Mouse (Mus musculus) intestine, embryonic 15.5 days (tissue): Measurements from ENCODE around the gene Fkbp6. TPM values are rescaled to one million over a fixed set of nuclear protein-coding genes. Genes with fewer than 3 reads are reported as not detected.
A peak's percentile ranks its signal among the peaks of the same experiment; 100 is the strongest.

Experiments
- ATAC-seq: fragments of 200-750 bp; cut with Nextera tagmentation; 2 replicates; pipeline ENCODE4 v1.8.0; 2017; ENCODE audit warnings: moderate TSS enrichment, moderate library complexity
- H3K27ac ChIP-seq: fragments of 300-500 bp; sonication (generic); 2 replicates; pipeline ENCODE4 v1.5.1; 2015; ENCODE audit warnings: mild to moderate bottlenecking, inconsistent platforms
- H3K27me3 ChIP-seq: fragments of 300-500 bp; sonication (generic); replicated peaks from 2 replicates; pipeline ENCODE4 v1.6.1; 2015; ENCODE audit warnings: inconsistent platforms
- H3K36me3 ChIP-seq: fragments of 300-500 bp; sonication (generic); 2 replicates; pipeline ENCODE4 v1.6.1; 2015; ENCODE audit warnings: inconsistent platforms
- H3K4me1 ChIP-seq: fragments of 300-500 bp; sonication (generic); replicated peaks from 2 replicates; pipeline ENCODE4 v1.6.1; 2015; ENCODE audit warnings: inconsistent platforms
- H3K4me2 ChIP-seq: fragments of 300-500 bp; sonication (generic); replicated peaks from 2 replicates; pipeline ENCODE4 v1.6.1; 2015; ENCODE audit warnings: mild to moderate bottlenecking, inconsistent platforms
- H3K4me3 ChIP-seq: fragments of 300-500 bp; sonication (generic); replicated peaks from 2 replicates; pipeline ENCODE4 v1.5.1; 2015; ENCODE audit warnings: inconsistent platforms
- H3K9ac ChIP-seq: fragments of 300-500 bp; sonication (generic); 2 replicates; pipeline ENCODE4 v1.6.1; 2015; ENCODE audit warnings: inconsistent platforms
- H3K9me3 ChIP-seq: fragments of 300-500 bp; sonication (generic); 2 replicates; pipeline ENCODE4 v1.6.1; 2016; ENCODE audit warnings: inconsistent platforms
- WGBS: fragments of 180-500 bp; shearing (Covaris S2); methylation state at CpG from one replicate; pipeline ENCODE4 v1.1.7; 2015; 5-methylcytosine and 5-hydroxymethylcytosine counted together
- polyA plus RNA-seq: library from polyadenylated mRNA; unstranded; fragments of >200 nt; fragmentation: Nextera tagmentation; extraction: Ambion mirVana; gene quantifications from 2 replicates; pipeline ENCODE4 v1.2.1, GENCODE M21; 2015

The Fkbp6 gene
- 0.40 and 0.56 TPM in 2 replicates for polyA plus RNA-seq

DNA sequence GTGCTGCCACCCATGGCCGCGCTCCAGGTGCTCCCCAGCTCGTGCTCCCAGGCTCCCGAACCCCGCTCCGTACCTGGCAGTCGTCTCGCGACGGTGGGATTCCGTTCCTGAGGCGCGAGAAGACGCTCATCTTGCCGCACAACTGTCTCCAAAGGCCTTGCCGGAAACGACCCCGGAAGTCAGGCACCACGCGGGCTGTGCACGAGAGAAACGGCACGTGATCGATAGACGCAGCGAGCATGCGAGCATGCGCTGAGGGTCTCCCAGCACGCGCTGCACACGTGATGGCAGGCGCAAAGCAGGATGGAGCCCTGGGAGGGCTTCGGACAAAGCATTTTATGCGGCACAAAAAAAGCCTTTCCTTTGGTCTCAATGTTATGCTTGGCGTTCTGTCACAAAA lies at the start of gene Fkbp6:
Gene Fkbp6 (minus strand): TSS at position 183 of the 400 bp plus-strand sequence.
- no peaks in the 10 kb centered on the region for H3K9me3 ChIP-seq
- H3K27me3 ChIP-seq = peaks cover 11% of the 10 kb centered on the region
- no peak within 1 kb of the TSS for H3K9ac ChIP-seq
- H3K27ac ChIP-seq = no peak within 1 kb of the TSS
- no peak for ATAC-seq
- no peak within 1 kb of the TSS for H3K4me3 ChIP-seq
- no peaks in the 10 kb centered on the region for H3K4me1 ChIP-seq
- no peaks in the 10 kb centered on the region for H3K36me3 ChIP-seq
- H3K4me2 ChIP-seq = no peak within 1 kb of the TSS
- 89% methylated on average over 35 of the region's 35 CpGs for WGBS

DNA sequence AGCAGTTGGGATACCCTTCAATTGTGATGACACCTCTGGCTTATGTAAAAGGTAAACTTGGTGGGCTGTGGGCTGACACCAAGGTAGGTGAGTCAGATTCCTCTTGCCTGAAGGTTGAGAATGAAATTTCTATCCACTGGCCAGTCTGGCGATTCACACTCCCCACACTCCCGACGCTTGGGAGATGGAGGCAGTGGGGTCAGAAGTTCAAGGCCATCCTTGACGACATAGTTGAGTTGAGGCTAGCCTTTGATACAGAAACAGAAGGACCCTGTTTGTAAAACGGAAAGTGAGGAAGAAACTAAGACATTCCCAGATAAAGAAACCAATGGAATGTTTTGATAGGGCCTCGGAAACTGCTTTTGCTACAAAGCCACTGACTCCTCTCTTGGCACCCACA lies 49.5 kb upstream of the Fkbp6 start:
- Histone ChIP-seq H3K9ac (no peak overlapping the region), H3K4me3 (no peak overlapping the region), H3K9me3 (no peaks in the 10 kb centered on the region), H3K27me3 (no peaks in the 10 kb centered on the region), H3K4me2 (no peak overlapping the region), H3K27ac (no peak overlapping the region), H3K36me3 (no peaks in the 10 kb centered on the region), H3K4me1 (peaks cover 2% of the 10 kb centered on the region; the same call in 1 of the 2 replicates)
- ATAC-seq = no peak
- whole genome bisulfite sequencing = 58% methylated on average over 6 of the region's 6 CpGs

- Histone ChIP-seq H3K36me3 (peaks cover 14% of the 10 kb centered on the region), H3K27ac (no peak overlapping the region), H3K4me3 (no peak overlapping the region), H3K4me2 (no peak overlapping the region), H3K9ac (no peak overlapping the region), H3K4me1 (peaks cover 4% of the 10 kb centered on the region; the same call in 1 of the 2 replicates), H3K27me3 (no peaks in the 10 kb centered on the region), H3K9me3 (no peaks in the 10 kb centered on the region)
- no peak for ATAC-seq
- 50% methylated on average over 5 of the region's 5 CpGs for WGBS
Measured at GRCm38 (mm10) chr5:135395826-135396225, 46.0 kb upstream of the Fkbp6 start.

DNA sequence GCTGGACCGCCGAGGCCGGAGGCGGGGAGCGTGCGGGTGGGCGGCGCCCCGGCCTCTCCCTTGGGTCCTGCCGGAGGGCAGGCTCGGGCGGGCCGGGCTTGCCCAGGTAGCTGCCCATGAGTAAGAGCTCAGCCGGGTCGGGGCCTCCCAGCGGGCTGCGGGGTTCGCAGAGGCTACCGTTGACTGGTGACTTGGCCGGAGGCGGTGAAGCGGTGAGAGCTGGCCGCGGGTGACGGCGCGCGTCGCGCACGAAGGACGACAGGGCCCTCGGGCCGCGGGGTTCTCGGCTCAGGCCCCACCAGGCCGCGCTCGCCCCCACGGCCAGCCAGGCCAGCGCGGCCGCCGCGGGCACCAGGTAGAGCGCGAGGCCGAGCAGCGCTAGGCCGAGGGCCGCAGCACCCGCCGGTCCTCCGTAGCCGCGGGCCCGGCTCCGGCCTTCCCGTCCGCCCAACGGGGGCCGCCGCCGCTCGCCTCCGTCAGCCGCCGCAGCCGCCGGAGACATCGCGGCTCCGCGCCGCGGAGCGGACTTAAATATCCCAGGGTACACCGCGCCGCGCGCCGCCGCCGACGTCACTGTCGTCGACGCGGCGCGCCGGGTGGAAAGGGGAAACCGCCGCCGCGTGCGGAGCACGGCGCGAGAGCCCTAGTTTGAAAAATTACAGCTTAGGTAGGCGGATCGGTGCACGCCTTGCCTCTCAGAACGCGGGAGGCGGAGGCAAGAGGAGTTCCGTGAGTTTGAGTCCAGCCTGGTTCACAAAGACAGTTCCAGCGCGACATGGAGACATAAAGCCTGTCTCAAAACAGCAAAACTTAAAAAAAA lies 44.4 kb upstream of the Fkbp6 start, which contains the start of gene Pom121:
Gene Pom121 (minus strand): TSS at position 543 of the 820 bp plus-strand sequence.
- ATAC-seq = peak; percentile 95
- H3K4me3 ChIP-seq = peak within 1 kb of the TSS; percentile 96
- H3K27ac ChIP-seq = peak within 1 kb of the TSS; percentile 86
- peak within 1 kb of the TSS; percentile 98 for H3K9ac ChIP-seq
- H3K36me3 ChIP-seq = peaks cover 19% of the 10 kb centered on the region
- WGBS = under 1% methylated on average over 109 of the region's 110 CpGs
- no peaks in the 10 kb centered on the region for H3K27me3 ChIP-seq
- H3K4me2 ChIP-seq = peak within 1 kb of the TSS; percentile 79
- H3K9me3 ChIP-seq = no peaks in the 10 kb centered on the region
- peaks cover 4% of the 10 kb centered on the region; the same call in 1 of the 2 replicates for H3K4me1 ChIP-seq

GRCm38 (mm10) chr5:135383771-135384170 lies 33.9 kb upstream of the Fkbp6 start:
- WGBS = 86% methylated on average over 10 of the region's 10 CpGs
- Histone ChIP-seq H3K27me3 (no peaks in the 10 kb centered on the region), H3K4me3 (no peak overlapping the region), H3K4me2 (no peak overlapping the region), H3K9ac (no peak overlapping the region), H3K36me3 (peaks cover 80% of the 10 kb centered on the region), H3K4me1 (no peaks in the 10 kb centered on the region), H3K27ac (no peak overlapping the region), H3K9me3 (no peaks in the 10 kb centered on the region)
- no peak for ATAC-seq

DNA sequence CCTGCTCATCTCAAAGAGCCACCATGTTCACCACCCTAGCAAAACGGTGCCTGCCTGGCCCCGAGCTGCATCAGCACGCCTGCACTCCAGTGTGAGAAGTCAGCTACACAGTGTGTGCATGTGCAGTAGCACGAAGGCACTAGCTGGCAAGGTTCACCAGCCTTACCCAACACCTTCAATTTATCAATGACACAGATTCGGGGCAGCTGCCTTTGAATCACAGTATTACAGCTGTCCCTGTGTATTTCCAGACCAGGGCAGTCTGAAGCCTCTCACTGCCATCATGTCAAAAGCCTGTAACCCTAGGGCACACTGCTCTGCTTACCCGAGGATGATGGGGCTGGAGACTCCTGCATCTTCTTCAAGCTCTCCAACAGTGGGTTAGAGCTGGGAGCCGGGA lies 32.9 kb upstream of the Fkbp6 start:
- H3K9ac ChIP-seq = no peak overlapping the region
- no peaks in the 10 kb centered on the region for H3K27me3 ChIP-seq
- no peak overlapping the region for H3K4me3 ChIP-seq
- no peak overlapping the region for H3K4me2 ChIP-seq
- peaks cover 83% of the 10 kb centered on the region for H3K36me3 ChIP-seq
- no peak for ATAC-seq
- WGBS = 90% methylated on average over 7 of the region's 7 CpGs
- no peaks in the 10 kb centered on the region for H3K4me1 ChIP-seq
- H3K27ac ChIP-seq = no peak overlapping the region
- H3K9me3 ChIP-seq = no peaks in the 10 kb centered on the region

GRCm38 (mm10) chr5:135381356-135381925 lies 31.6 kb upstream of the Fkbp6 start:
- H3K36me3 ChIP-seq = peaks cover 75% of the 10 kb centered on the region
- ATAC-seq = no peak
- no peak overlapping the region for H3K9ac ChIP-seq
- H3K9me3 ChIP-seq = no peaks in the 10 kb centered on the region
- no peak overlapping the region for H3K27ac ChIP-seq
- no peak overlapping the region for H3K4me3 ChIP-seq
- H3K4me2 ChIP-seq = no peak overlapping the region
- H3K4me1 ChIP-seq = no peaks in the 10 kb centered on the region
- no peaks in the 10 kb centered on the region for H3K27me3 ChIP-seq
- WGBS = 95% methylated on average over 10 of the region's 10 CpGs

- 92% methylated on average over 4 of the region's 4 CpGs for WGBS
- peaks cover 81% of the 10 kb centered on the region for H3K36me3 ChIP-seq
Measured at GRCm38 (mm10) chr5:135380681-135381080, 30.8 kb upstream of the Fkbp6 start.

GRCm38 (mm10) chr5:135376341-135376740 lies 26.5 kb upstream of the Fkbp6 start:
- Histone ChIP-seq H3K4me2 (no peak overlapping the region), H3K9ac (no peak overlapping the region), H3K4me1 (no peaks in the 10 kb centered on the region), H3K4me3 (no peak overlapping the region), H3K36me3 (peaks cover 75% of the 10 kb centered on the region), H3K27me3 (no peaks in the 10 kb centered on the region), H3K9me3 (no peaks in the 10 kb centered on the region), H3K27ac (no peak overlapping the region)
- ATAC-seq = no peak
- 42% methylated on average over 2 of the region's 2 CpGs for WGBS

More at GRCm38 (mm10) chr5:135380681-135381080, 30.8 kb upstream of the Fkbp6 start:
- no peaks in the 10 kb centered on the region for H3K4me1 ChIP-seq
- H3K4me3 ChIP-seq = no peak overlapping the region
- H3K9ac ChIP-seq = no peak overlapping the region
- ATAC-seq = no peak
- H3K27me3 ChIP-seq = no peaks in the 10 kb centered on the region
- no peaks in the 10 kb centered on the region for H3K9me3 ChIP-seq
- H3K27ac ChIP-seq = no peak overlapping the region
- no peak overlapping the region for H3K4me2 ChIP-seq

DNA sequence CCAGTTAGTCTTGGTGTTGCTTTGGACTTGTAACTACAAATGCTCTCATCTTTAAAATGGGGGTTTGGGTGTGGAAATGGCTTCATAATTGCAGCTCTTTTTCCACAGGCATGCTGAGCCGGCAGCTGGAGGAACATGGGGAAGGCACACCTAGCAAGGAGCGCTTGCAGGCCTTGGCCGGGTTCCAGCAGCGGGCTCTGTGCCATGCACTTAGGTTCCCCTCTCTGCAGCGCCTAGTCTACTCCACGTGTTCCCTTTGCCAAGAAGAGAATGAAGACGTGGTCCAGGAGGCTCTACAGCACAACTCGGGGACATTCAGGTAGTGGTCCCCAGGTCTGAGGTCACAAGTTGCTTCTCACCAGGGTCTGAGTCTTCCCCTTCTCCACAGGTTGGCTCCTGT lies 25.3 kb upstream of the Fkbp6 start:
- H3K9ac ChIP-seq = no peak overlapping the region
- H3K36me3 ChIP-seq = peaks cover 65% of the 10 kb centered on the region
- H3K4me2 ChIP-seq = no peak overlapping the region
- no peaks in the 10 kb centered on the region for H3K27me3 ChIP-seq
- no peak for ATAC-seq
- H3K27ac ChIP-seq = no peak overlapping the region
- no peak overlapping the region for H3K4me3 ChIP-seq
- peaks cover 6% of the 10 kb centered on the region for H3K4me1 ChIP-seq
- 77% methylated on average over 8 of the region's 8 CpGs for WGBS
- H3K9me3 ChIP-seq = no peaks in the 10 kb centered on the region

- no peak overlapping the region for H3K4me3 ChIP-seq
- WGBS = 96% methylated on average over 5 of the region's 5 CpGs
- H3K27ac ChIP-seq = no peak overlapping the region
- no peaks in the 10 kb centered on the region for H3K27me3 ChIP-seq
- H3K9ac ChIP-seq = no peak overlapping the region
- H3K9me3 ChIP-seq = no peaks in the 10 kb centered on the region
- peaks cover 49% of the 10 kb centered on the region for H3K36me3 ChIP-seq
- ATAC-seq = no peak
- peaks cover 9% of the 10 kb centered on the region for H3K4me1 ChIP-seq
- H3K4me2 ChIP-seq = no peak overlapping the region
Measured at GRCm38 (mm10) chr5:135373601-135374000, 23.8 kb upstream of the Fkbp6 start.

- no peak overlapping the region for H3K9ac ChIP-seq
- no peak overlapping the region; the same call in 1 of the 2 replicates for H3K4me2 ChIP-seq
- H3K4me3 ChIP-seq = no peak overlapping the region
Measured at GRCm38 (mm10) chr5:135371195-135371594, 21.4 kb upstream of the Fkbp6 start.

More at GRCm38 (mm10) chr5:135371195-135371594, 21.4 kb upstream of the Fkbp6 start:
- H3K27me3 ChIP-seq = no peaks in the 10 kb centered on the region
- no peak overlapping the region for H3K27ac ChIP-seq
- no peak for ATAC-seq
- 96% methylated on average over 13 of the region's 13 CpGs for WGBS
- H3K36me3 ChIP-seq = peaks cover 37% of the 10 kb centered on the region
- H3K9me3 ChIP-seq = no peaks in the 10 kb centered on the region
- H3K4me1 ChIP-seq = peaks cover 9% of the 10 kb centered on the region
